Mouse (Mus musculus): ENCODE measurements around the gene Bicra.
A peak's percentile ranks its signal among the peaks of the same experiment; 100 is the strongest.

Gene Bicra

DNA sequence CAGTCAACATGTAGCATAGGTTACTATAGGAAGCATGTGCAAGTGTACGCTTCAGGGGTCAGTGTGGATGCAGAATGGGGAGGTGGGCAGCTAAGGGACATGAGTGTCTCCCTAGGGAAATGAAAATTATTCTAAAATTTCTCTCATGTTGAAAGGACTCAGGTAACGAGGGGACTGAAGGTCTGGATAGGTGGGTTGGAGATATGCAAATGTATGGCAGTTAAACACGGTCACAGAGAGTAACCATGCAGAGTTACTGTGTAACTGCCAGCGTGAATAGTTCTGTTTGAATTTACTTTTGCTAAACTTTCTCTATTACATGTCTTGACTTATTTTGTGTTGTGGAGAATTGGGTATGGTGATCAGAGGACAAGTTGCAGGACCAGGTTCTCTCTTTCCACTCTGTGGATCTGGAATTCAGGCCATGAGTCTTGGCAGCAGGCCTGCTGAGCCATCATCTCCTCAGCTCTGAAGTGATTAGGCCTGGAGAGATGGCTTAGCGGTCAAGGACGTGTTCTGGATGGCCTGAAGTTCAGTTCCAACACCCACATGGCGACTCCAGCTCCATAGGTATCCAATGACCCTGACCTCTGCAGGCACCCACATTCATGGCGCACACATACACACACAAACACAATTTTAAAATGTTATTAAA lies 33.1 kb downstream of the Bicra start:
- no peak for DNase-seq (ENCODE audit: low spot score)

DNA sequence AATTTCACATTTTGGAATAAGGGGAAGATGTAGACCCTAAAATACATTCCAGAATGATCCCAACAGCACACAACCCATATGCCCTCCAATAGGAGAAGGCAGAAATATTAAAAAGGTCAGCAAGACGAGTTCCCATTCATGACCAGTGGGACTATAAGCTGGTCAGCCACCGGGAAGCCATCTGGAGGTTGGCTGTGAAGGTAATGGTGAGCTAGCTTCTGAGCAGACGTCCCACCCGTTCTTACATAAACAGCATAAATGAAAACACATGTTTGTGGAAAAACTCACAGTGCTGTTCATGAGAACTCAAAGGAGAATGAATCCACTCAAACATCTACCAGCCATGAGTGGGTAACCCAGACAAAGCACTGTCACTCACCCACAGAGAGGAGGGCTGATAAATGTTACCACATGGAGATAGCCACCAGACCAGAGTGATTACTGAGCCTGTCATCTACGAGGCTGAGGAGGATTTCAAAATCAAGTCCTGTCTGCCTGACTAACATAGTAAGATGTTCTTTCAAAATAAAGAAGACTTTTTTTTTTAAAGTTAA lies 33.9 kb downstream of the Bicra start:
- DNase-seq (ENCODE audit: low spot score), result no peak

DNA sequence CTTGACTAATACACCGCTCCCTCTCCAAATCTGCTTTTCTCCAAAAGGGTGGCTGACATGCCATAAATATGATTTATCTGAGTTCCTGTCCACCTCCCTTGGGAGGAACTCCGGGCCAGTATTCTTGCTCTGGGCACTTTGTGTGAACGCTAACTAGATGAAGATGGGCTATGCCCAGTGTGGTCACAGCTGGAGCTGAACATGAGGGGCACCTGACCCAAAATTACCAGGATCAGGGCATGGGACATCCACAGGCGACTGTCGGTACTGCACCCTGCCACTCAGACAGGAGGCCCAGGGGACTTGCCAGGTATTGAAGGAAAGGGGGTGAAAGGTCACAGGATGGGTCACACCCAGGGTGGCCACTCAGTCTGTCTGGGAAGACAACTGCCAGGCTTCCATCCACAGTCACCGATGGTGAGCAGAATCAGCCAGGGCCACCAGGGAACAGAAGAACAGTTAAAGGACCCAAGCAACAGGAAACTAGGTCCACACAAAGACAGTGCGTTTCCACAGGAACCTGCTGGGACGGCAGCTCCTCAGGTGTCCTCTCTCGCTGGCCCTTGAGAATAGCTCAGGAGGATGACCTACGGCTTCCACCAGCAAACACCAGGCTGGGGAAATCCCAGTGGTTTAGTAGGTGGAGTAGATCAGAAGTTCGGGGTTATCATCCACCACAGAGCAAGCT lies 35.0 kb downstream of the Bicra start:
- no peak for DNase-seq (ENCODE audit: low spot score)

DNA sequence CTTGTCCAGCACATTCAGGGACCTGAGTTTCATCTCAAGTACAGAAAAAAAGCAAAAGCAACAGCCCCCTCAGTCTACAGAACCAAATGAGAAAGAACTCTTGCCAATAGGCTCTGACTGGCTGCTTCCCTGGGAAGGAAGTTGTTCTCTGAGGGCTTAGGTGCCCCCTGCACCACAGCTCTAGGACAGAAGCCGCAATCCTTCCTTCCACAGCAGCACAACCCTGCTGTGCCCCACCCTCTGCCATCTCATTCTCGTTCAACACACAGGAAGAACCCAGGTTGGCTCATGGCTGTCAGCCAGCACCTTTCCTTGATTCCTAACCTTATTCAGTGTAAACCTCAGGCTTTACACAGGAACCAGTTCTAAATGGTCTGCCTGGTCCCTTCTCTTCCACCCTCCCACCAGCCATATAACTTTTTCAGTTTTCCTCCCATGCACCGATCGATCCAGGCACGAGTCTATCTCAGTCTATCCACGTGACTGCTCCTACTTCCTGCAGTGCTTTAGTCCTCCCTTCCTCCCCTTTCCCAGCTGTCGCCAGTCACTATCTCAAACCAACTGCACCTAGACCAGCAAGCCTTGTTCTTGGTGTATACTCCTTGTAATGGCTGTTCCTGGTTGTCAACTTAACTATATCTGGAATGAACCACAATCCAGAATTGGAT lies 36.2 kb downstream of the Bicra start:
- DNase-seq (ENCODE audit: low spot score), result no peak

DNA sequence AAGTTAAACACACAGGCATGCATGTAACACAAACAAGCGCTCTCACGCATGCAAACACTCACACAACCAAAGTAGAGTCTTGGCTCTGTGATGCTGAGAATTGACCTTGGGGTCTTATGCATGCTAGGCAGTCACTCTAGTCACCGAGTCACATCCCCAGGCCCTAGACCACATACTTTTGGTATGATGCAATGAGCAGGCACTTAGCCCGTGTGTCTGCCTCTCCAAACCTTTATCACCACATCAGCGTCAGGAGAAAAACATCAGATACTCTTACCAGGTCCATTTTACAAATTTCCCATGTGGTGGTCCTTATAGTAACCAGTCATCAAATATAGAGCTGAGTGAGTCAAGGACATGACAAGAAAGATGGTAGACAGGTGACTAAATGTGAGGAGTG lies 37.1 kb downstream of the Bicra start:
- DNase-seq (ENCODE audit: low spot score), result no peak

DNA sequence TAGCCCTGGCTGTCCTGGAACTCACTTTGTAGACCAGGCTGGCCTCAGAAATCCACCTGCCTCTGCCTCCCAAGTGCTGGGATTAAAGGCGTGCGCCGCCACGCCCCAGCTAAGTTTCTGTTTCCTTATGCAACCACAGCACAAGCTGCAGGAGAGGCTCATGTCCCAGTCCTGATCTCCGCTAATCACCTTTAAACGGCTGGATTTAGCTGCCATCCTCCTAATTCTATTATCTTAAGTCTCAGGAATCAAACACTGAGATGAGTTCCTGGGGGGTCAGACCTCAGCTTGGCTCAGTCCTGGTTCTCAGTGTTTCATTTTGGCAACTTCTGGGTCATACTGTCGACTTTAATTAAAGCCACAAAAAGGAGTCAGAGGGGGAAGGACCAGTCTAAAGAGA lies 38.1 kb downstream of the Bicra start:
- DNase-seq (ENCODE audit: low spot score), result no peak

DNA sequence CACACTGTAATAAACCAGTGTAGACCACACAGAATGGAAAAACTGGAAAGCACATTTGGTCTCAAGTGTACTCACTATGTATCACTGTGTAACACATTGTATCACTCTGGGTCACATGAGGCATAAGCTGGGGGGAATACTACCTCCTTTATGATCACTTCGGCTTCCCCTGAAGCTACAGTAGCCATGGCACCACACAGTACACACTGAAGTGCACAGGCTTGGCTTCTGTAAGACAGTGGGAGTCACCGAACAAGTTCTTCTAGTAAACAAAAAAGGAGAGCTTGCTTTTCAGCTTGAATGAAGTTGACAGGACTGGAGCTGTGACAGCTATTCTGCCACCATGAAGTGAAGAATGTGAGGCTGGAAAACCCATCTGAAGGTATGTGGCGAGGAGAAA lies 42.7 kb downstream of the Bicra start:
- DNase-seq (ENCODE audit: low spot score), result no peak

DNA sequence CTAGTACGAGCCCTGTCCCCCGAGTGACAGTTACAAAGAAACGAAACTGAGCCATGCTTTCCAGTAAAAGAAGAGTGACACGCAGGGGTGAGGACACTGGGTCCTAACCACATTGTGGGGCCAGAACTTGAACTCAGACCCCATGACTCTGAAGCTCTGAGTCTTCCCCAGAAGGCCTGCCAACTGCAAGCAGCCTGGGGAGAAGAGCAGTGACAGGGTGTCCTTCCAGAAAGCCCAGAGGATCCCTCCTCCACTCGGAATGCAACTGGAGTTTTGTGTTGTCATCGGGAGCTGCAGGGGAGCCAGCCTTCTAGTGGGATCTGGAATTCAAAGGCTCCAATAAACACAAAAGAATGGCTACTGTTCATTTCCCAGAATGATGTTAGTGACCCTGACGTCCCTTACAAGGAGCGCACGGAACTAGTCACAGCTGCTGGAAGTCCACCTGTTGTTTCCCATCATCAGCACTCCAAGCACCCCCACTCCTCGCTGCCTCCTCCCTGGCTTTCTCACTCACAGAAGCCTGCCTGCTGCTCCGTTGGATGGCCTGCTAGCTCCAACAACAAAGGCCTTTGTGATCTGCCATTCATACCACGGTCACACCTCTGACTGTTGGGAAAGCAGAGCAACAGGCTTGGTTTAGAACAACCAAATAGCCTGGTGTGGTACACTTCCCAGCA lies 43.4 kb downstream of the Bicra start:
- DNase-seq (ENCODE audit: low spot score), result no peak

DNA sequence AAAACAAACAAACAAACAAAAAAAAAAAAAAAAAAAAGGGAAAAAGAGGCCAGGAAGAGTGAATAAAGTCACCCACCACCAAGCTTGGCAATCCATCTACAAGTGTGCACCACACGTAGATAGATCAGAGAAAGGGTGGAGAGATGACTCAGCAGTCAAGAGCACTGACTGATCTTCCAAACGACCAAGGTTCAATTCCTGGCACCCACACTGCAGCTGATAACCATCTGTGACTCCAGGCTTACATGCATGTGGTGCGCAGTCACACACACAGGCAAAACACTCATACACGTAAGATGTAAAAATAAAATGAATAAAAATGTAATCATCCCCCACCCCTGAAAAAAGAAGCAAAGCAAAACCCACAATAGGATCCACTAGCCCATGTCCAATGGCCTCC lies 44.7 kb downstream of the Bicra start:
- no peak for DNase-seq (ENCODE audit: low spot score)

DNA sequence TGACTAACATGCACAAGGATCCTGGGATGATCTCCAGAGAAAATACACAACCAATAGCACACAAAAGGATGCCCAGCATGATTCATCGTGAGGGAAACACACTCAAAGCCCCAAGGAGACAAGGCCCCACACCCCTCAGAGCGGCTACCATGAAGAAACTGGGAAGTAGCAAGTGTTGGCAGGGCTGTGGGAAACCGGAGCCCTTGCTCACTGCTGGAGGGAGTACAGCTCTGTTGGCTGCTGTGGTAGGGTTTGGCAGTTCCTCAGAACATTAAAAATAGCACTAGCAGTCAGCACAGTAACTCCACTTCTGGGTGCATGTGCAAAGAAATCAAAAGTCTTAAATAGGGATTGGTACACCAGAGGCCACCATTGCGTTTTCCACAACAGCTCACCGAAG lies 45.5 kb downstream of the Bicra start:
- peak; percentile 61 for DNase-seq (ENCODE audit: low spot score)

DNA sequence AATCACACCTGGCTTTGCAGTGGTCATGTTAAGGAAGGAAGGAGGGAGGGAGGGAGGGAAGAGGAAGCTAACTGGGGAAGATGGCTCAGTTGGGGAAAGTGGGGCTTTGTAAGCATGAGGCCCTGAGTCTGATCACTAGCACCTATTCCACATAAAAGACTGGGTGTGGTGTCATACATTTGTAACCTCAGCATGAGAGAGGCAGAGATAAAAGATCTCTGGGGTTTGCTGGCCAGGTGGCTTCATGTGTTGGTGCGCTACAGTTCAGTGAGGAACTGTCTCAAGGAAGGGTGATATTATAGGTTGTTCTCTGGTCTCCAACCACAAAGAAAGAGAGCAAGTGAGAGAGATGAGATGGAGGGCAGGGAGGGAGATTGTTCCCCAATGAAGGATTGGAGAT lies 46.0 kb downstream of the Bicra start:
- DNase-seq (ENCODE audit: low spot score), result no peak

DNA sequence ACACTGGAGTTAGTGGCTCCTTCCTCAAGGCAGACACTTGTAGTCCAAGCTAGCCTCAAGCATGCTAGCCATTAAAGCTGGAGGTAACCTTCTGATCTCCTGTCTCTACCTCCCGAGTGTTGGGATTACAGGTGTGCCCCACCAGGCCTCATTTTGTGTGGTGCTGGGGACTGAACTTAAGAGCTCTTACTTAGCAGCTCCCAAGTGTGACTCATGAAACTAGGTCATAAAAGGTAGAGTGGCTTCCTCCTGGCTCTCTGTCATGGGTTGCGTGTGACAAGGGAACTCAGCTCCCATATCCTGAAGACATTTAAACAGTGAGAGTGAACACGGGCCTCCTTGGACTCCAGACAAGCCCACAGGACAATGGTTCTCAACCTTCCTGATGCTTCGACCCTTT lies 53.9 kb downstream of the Bicra start:
- no peak for DNase-seq (ENCODE audit: low spot score)

DNA sequence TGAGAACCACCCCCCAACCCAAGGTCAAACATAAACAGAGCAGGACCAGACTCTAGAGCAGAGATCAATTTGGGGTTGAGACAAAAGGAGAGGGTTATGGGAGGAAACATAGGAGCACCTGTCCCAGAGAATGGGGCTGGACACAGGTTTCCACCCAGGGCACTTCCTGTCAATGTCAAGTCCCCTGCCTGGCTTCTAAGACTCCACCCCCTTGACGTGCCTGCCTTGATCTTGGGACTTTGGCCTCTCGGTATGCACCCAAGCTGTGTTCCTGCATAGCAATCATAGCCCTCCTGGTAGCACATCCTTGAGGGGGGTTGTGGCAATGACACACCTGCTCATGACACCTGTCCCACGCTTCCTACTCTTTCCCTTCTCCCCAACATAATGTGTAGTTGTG lies 54.6 kb downstream of the Bicra start:
- no peak for DNase-seq (ENCODE audit: low spot score)

DNA sequence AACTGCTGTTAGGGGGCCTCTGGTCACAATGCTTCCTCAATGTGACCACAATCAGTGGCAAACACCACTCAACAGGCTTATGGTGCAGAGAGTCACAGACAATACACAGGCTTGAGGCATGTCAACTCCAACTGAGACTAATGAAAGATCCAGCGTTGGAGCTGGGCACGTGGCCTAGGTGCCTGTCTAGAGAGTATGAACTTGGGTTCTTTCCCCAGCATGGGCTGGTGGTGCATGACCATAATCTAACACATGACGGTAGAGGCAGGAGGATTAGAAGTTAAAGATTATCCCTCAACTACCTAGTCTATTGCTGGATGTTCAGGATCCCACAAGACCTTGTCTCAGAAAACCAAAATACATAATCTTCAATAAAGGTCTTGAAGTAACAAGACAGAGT lies 56.0 kb downstream of the Bicra start:
- DNase-seq (ENCODE audit: low spot score), result no peak

DNA sequence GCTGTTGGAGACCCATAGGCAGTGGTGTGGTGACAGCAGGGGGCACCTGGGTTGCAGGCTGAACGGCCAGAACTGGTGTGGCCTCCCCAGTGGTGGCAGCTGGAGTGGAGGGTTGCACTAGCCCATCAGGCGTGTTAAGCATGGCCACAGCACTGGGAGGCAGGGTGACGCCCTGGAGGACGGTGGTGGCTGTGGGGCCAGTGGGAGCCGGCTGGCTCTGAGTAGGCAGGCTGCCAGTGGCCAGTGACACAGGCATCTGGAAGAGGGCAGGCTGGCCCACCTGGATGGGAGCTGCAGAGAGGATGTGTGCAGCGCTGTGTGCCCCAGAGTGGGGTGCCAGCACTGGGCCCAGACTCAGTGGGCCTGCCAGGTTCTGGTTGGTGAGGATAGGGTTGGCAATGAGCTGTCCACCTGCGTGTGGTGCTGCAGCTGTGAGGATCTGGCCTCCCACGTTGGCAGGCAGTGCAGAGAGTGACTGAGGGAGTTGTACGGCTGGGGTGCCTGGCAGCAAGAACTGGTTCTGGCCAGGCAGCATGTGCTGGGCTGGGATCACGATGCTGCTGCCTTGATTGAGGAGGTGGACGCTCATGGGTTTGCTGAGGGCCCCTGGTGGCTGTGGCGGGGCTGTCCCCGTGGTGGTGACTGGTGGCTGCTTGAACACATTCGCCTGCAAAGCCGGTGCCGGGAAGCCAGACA lies 59.9 kb downstream of the Bicra start:
- no peak for DNase-seq (ENCODE audit: low spot score)

DNA sequence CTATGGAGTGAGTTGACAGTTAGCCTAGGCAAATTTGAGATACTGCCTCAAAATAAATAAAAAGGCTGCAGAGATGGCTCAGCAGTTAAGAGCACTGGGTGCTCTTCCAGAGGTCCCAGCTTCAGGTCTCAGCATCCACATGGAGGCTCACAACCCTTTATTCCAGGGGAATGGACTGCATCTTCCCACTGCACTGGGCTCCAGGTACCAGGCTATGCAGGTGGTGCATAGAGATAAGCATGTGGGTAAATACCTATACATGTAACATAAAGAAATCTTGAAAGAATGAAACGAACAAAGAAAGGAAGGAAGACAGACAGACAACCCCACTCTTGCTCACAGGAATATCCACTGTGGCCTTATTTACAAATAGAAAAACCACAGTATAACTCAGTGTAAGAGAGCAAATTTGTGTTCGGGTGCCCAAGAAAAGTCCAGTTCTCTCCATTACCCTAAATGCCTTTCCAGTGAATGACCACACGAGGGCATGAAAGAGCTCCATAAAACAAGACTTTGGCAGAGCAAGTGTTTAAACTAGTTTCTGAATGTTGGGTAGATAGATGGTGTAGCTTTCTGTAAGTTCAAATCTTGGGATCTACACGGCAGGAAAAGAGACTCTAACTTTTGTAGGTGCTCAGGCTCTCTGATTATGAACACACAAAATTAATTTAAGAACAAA lies 64.9 kb downstream of the Bicra start:
- no peak for DNase-seq (ENCODE audit: low spot score)

DNA sequence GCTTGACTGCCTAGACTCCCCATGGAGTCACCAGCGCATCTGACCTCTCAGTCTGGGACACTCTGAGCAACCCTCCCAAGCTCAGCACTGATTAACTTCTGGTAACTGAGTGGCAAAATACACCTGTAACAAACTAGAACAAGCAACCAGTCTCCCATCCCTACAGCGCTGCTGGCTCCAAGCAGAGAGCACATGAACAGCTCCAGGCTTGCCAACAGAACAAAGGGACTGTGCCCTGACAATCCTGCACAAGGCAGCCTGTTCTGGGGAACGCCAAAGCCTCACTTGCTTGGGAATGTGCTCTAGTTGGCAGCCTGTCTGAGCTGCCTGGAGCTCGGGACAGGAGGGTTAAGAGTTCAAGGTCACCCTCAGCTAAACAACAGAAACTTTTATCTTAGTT lies 66.2 kb downstream of the Bicra start:
- no peak for DNase-seq (ENCODE audit: low spot score)

DNA sequence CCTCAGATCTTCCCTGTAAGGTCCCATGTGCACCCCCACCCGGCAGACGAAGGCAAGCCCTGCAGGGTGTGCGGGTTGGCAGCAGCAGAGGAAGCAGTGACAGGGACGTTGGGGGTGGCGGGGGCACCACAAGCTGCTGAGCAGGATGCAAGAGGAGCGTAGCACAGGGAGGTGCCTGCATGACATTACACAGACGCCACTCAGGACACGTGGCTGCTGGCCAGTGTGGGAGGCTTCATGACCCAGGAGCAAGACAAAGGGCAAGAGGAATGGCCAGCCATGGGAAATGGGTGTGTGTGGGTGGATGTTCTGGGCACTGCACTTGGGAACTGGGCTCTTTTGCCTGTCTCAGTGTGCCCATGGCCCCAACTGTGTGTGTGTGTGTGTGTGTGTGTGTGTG lies 67.5 kb downstream of the Bicra start:
- DNase-seq (ENCODE audit: low spot score), result no peak

DNA sequence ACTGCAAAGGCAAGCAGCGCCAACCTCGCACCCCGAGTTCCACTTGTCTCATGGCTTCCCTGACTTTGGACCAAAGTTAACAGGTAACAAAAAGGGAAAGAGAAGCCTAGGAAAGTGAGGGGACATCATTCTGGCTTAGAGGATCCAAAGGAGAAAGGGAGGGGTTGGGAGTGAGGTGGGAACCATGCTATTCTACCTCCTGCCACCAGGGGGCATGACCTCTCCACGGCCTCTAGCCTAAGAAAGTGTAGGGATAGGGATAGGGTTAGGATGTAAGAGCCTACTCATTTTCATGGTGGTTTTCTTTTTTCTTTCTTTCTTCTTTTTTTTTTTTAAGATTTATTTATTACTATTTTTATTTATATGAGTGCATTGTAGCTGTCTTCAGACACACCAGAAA lies 71.8 kb downstream of the Bicra start:
- DNase-seq (ENCODE audit: low spot score), result peak; percentile 42

DNA sequence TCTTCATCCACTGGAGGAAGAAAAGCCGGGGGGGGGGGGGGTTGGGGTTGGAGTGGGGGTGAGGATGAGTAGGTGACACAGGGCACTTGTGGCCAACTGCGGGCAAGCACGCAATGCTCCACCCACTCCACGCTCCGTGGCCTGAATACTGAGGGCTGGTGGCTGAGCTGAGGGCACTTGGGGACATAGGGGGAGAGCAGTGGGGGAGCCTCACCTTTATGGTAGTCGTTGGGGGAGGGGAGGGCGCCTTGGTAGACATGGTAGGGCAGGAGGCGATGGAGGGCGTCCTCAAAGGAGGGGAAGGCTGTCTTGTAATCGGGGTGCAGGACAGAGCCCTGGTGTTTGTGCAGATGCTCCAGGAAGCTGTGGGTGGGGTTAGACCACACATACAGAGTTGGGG lies 72.3 kb downstream of the Bicra start:
- no peak for DNase-seq (ENCODE audit: low spot score)

DNA sequence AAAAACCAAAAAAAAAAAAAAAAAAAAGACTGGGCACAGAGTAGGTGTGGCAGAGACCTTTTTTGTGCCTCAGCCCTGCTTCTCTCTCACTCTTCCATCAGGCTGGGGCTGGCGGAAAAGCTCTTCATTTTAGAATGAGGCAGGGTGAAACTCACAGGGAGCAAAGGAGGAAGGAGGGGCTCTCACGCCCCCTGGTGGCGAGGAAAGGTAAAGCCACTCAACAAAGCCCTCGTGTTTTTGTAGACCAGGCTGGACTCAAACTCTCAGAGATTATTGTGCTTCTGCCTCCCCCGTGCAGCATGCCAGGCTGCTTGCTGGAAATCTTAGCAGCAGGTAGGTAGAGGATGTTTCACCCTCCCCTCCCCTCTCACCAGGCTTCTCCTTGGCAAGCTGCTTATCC lies 73.0 kb downstream of the Bicra start:
- peak; percentile 60 for DNase-seq (ENCODE audit: low spot score)

DNA sequence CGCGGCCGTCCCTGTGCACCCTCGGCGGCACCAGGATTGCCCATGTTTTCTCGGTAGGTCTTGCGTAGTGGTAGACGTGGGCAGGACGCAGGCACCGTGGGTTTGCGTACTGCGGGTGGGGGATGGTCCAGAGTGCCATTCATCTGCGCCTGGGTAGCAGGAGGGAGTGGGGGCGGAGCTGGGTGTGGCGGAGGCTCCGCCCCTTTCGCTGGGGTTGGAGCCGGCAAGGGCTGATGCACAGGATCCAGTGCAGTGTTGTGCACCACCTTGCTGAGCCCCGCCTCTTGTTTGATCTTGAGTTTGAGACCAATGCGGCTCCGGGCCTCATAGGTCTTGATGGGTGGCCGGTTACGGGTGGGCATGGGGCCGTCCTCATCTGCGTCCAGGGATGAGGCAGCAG lies 75.5 kb downstream of the Bicra start:
- no peak for DNase-seq (ENCODE audit: low spot score)

Measured in urinary bladder, postnatal 14 days (tissue).